Mouse (Mus musculus): ENCODE measurements around the gene Wdr6.

Gene Wdr6

DNA sequence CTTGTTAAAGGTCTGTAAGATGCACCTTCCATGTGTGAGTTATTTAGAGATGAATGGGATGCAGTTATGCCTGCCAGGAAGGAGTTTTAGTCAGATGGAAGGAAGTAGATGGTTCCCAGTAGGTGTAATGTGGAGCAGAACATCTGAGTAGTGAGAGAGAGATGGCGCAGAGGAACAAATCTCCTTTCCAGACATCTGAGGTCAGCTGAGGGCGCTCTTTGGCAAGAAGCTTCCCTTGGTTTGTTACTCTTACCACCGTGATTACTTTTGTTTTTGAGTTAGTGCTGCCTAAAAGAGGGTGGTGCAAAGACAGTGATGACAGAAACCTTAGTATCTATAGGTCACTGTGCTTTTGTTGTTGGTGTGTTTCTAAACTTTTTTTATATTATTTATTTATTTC is 53.1 kb downstream of the Wdr6 start:
- no peak for DNase-seq (ENCODE audit: low read depth, low spot score)

DNA sequence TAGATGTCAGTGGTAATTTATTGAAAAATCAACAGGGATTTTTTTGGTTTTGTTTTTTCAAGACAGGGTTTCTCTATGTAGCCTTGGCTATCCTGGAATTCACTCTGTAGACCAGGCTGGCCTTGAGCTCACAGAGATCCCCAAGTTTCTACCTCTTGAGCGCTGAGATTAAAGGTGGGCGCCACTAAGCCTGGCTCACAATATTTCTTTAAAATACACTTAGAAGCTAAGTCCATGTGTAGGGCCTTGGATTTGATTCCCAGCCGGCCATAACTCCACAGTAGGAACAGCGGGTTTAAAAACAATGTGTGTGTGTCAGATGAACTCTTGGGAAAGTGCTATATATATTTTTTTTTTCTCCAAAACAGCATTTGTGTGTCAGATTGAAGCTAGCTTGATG is 55.2 kb downstream of the Wdr6 start:
- no peak for DNase-seq (ENCODE audit: low read depth, low spot score)
